Mouse (Mus musculus) MEL (cell line): ENCODE measurements around the gene Pls1. TPM values are rescaled to one million over a fixed set of nuclear protein-coding genes. Genes with fewer than 3 reads are reported as not detected.

Experiments
- DNase-seq: peaks from one replicate; pipeline ENCODE4 v3.0.0; 2011; ENCODE audit warnings: low read depth, low spot score
- H3K27ac ChIP-seq: 2 replicates; pipeline ENCODE4 v1.5.1; 2012; ENCODE audit warnings: low read depth, mild to moderate bottlenecking, control low read depth, low read length, moderate library complexity; ENCODE audit not compliant: control insufficient read depth
- H3K27me3 ChIP-seq, 2 experiments: fragments of 150-350 bp in 1 of 2; sonication (generic) in 1 of 2; 2 replicates each; pipeline ENCODE4 v1.6.1; 2012; ENCODE audit warnings: low read length in 2 of 2, mild to moderate bottlenecking in 2 of 2, improper control_type of control experiment in 1 of 2, moderate library complexity in 1 of 2; ENCODE audit not compliant: insufficient read depth in 2 of 2, control insufficient read depth in 1 of 2
- H3K36me3 ChIP-seq, 2 experiments: 2 replicates each; pipeline ENCODE4 v1.6.1; 2012 to 2014; ENCODE audit warnings: low read length in 2 of 2, improper control_type of control experiment in 1 of 2, inconsistent platforms in 1 of 2, mild to moderate bottlenecking in 1 of 2; ENCODE audit not compliant: insufficient read depth in 2 of 2, control insufficient read depth in 1 of 2
- H3K4me1 ChIP-seq, 2 experiments: fragments of 150-350 bp in 1 of 2; sonication (generic) in 1 of 2; 2 replicates each; pipeline ENCODE4 v1.6.1; 2012; ENCODE audit warnings: low read length in 2 of 2, improper control_type of control experiment in 1 of 2, mild to moderate bottlenecking in 1 of 2; ENCODE audit not compliant: insufficient read depth in 2 of 2, control insufficient read depth in 1 of 2
- H3K4me3 ChIP-seq, 2 experiments: fragments of 150-350 bp in 1 of 2; sonication (generic) in 1 of 2; 2 replicates each; pipeline ENCODE4 v1.5.1; 2012; ENCODE audit warnings: low read depth in 2 of 2, low read length in 2 of 2, mild to moderate bottlenecking in 2 of 2, moderate library complexity in 2 of 2, control low read depth in 1 of 2, improper control_type of control experiment in 1 of 2; ENCODE audit not compliant: control insufficient read depth in 1 of 2, insufficient read depth in 1 of 2
- H3K79me2 ChIP-seq: 2 replicates; pipeline ENCODE4 v1.6.1; 2012; ENCODE audit warnings: mild to moderate bottlenecking, low read length, moderate library complexity; ENCODE audit not compliant: control insufficient read depth, poor library complexity, insufficient read depth
- H3K9ac ChIP-seq: 2 replicates; pipeline ENCODE4 v1.6.1; 2012; ENCODE audit warnings: low read depth, mild to moderate bottlenecking, control low read depth, low read length, moderate library complexity; ENCODE audit not compliant: control insufficient read depth, poor library complexity, severe bottlenecking
- H3K9me3 ChIP-seq: fragments of 150-350 bp; sonication (generic); replicated peaks from 2 replicates; pipeline ENCODE4 v1.6.1; 2012; ENCODE audit warnings: mild to moderate bottlenecking, low read length, improper control_type of control experiment, moderate library complexity; ENCODE audit not compliant: insufficient read depth
- CHD2 ChIP-seq: IDR thresholded peaks from 2 replicates; pipeline ENCODE4 v1.6.1; 2011; ENCODE audit warnings: low read length, improper control_type of control experiment
- CTCF ChIP-seq, 3 experiments: IDR thresholded peaks in 2 of 3; conservative IDR thresholded peaks in 1 of 3; 2 replicates each; pipeline ENCODE4 v1.5.1; 2011 to 2012; ENCODE audit warnings: low read length in 3 of 3, low read depth in 2 of 3, mild to moderate bottlenecking in 2 of 3, improper control_type of control experiment in 1 of 3, inconsistent platforms in 1 of 3, mixed read lengths in 1 of 3, moderate library complexity in 1 of 3; ENCODE audit not compliant: control insufficient read depth in 1 of 3, insufficient read depth in 1 of 3, poor library complexity in 1 of 3, severe bottlenecking in 1 of 3
- ELF1 ChIP-seq: IDR thresholded peaks from 2 replicates; pipeline ENCODE4 v1.6.1; 2014; ENCODE audit warnings: low read depth, mild to moderate bottlenecking, inconsistent platforms, low read length, improper control_type of control experiment, moderate library complexity
- ETS1 ChIP-seq: IDR thresholded peaks from 2 replicates; pipeline ENCODE4 v1.6.1; 2012; ENCODE audit warnings: low read depth, mild to moderate bottlenecking, inconsistent platforms, low read length, improper control_type of control experiment, moderate library complexity
- GATA1 ChIP-seq: IDR thresholded peaks from 2 replicates; pipeline ENCODE4 v1.6.1; 2011; ENCODE audit warnings: low read depth, low read length, improper control_type of control experiment
- MAX ChIP-seq: IDR thresholded peaks from 2 replicates; pipeline ENCODE4 v1.6.1; 2011; ENCODE audit warnings: low read length, improper control_type of control experiment
- MAZ ChIP-seq: IDR thresholded peaks from 2 replicates; pipeline ENCODE4 v1.6.1; 2012; ENCODE audit warnings: low read depth, mild to moderate bottlenecking, inconsistent platforms, low read length, improper control_type of control experiment
- MEF2A ChIP-seq: IDR thresholded peaks from 2 replicates; pipeline ENCODE4 v1.6.1; 2014; ENCODE audit warnings: low read depth, mild to moderate bottlenecking, inconsistent platforms, low read length, improper control_type of control experiment; ENCODE audit not compliant: poor library complexity, insufficient replicate concordance, severe bottlenecking; ENCODE audit errors: extremely low read depth
- MXI1 ChIP-seq: IDR thresholded peaks from 2 replicates; pipeline ENCODE4 v1.6.1; 2011; ENCODE audit warnings: mild to moderate bottlenecking, low read depth, low read length, improper control_type of control experiment
- MYC ChIP-seq: IDR thresholded peaks from 2 replicates; pipeline ENCODE4 v1.6.1; 2011; ENCODE audit warnings: low read depth, mild to moderate bottlenecking, low read length, improper control_type of control experiment, moderate library complexity
- NRF1 ChIP-seq: IDR thresholded peaks from 2 replicates; pipeline ENCODE4 v1.6.1; 2014; ENCODE audit warnings: low read depth, mild to moderate bottlenecking, inconsistent platforms, low read length, improper control_type of control experiment, moderate library complexity; ENCODE audit not compliant: poor library complexity, insufficient read depth, severe bottlenecking
- RAD21 ChIP-seq: IDR thresholded peaks from 2 replicates; pipeline ENCODE4 v1.6.1; 2011; ENCODE audit warnings: mild to moderate bottlenecking, low read depth, low read length, improper control_type of control experiment
- SIN3A ChIP-seq: IDR thresholded peaks from 2 replicates; pipeline ENCODE4 v1.6.1; 2012; ENCODE audit warnings: low read length, improper control_type of control experiment, inconsistent platforms
- TBP ChIP-seq: IDR thresholded peaks from 2 replicates; pipeline ENCODE4 v1.8.0; 2011; ENCODE audit warnings: low read depth, low read length, improper control_type of control experiment
- USF2 ChIP-seq, 2 experiments: IDR thresholded peaks; 2 replicates each; pipeline ENCODE4 v1.6.1; 2011 to 2012; ENCODE audit warnings: improper control_type of control experiment in 2 of 2, low read length in 2 of 2, borderline replicate concordance in 1 of 2, inconsistent platforms in 1 of 2, low read depth in 1 of 2, mild to moderate bottlenecking in 1 of 2; ENCODE audit not compliant: insufficient read depth in 1 of 2
- polyA plus RNA-seq, 2 experiments: library from polyadenylated mRNA; stranded (reverse) in 1 of 2; unstranded in 1 of 2; fragments of >175 nt in 1 of 2; fragments of >200 nt in 1 of 2; gene quantifications; 2 replicates each; pipeline versions ENCODE4 v1.2.1 to v1.2.4; 2012; ENCODE audit warnings: low replicate concordance in 2 of 2, low read depth in 1 of 2; ENCODE audit not compliant: insufficient read length in 2 of 2, insufficient read depth in 1 of 2, missing spikeins in 1 of 2
- total RNA-seq: library from RNA; depleted of rRNA; stranded (reverse); fragments of 300-350 nt; gene quantifications from 2 replicates; pipeline ENCODE4 v1.2.3, GENCODE M21; 2012

Pls1 gene
- total and polyA plus RNA-seq, 3 experiments: 0.04 TPM; not detected in 2

GRCm38 (mm10) chr9:95796323-95796722 is 48.8 kb downstream of the Pls1 start:
- Histone ChIP-seq H3K9ac (no peak overlapping the region), H3K4me3 (no peak overlapping the region), H3K36me3 (no peaks in the 10 kb centered on the region), H3K27ac (no peak overlapping the region), H3K9me3 (no peaks in the 10 kb centered on the region), H3K79me2 (no peaks in the 10 kb centered on the region), H3K27me3 (peaks cover 0 to 4% of the 10 kb centered on the region in 2 experiments; a peak in 2 of 4 replicates), H3K4me1 (no peaks in the 10 kb centered on the region)
- TF ChIP-seq ELF1 (no peak), CTCF (IDR thresholded peaks at IDR 0.05 in 2 of 3, conservative IDR thresholded peaks at IDR 0.05 in 1 of 3; ENCODE audit: control insufficient read depth in 1 of 3, insufficient read depth in 1 of 3, low read depth in 2 of 3, low read length in 3 of 3, poor library complexity in 1 of 3, severe bottlenecking in 1 of 3) (peak in 1 of 3 experiments; percentile 25; a peak in 1 of 6 replicates), RAD21 (no peak; the same call in 1 of the 2 replicates)
- DNase-seq: peak; percentile 17

DNA sequence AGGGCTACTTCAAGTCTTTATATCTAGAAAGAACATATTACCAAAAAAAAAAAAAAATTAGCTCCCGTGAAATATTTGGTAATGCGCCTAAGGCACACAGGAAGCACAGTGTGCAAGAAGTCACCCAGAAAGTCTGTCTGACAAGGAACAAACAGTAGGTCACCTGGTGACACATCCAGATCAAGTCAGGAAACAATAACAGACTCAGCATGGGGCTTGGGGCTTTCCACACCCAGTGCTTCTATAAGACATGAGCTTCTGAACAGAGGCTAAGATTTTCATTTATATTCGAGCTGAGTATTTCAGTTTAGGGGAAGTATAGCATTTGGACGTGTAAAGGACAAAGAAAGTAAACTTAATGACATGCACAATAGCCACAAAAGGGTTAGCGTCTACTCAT is 49.3 kb downstream of the Pls1 start:
- H3K9me3 ChIP-seq: no peaks in the 10 kb centered on the region
- DNase-seq: no peak
- H3K27ac ChIP-seq: no peak overlapping the region
- no peak overlapping the region for H3K9ac ChIP-seq
- no peaks in the 10 kb centered on the region for H3K79me2 ChIP-seq
- H3K27me3 ChIP-seq: peaks cover 0 to 4% of the 10 kb centered on the region in 2 experiments; a peak in 2 of 4 replicates
- H3K4me1 ChIP-seq: no peaks in the 10 kb centered on the region
- no peak for TF ChIP-seq ETS1
- H3K36me3 ChIP-seq: no peaks in the 10 kb centered on the region
- H3K4me3 ChIP-seq: no peak overlapping the region

DNA sequence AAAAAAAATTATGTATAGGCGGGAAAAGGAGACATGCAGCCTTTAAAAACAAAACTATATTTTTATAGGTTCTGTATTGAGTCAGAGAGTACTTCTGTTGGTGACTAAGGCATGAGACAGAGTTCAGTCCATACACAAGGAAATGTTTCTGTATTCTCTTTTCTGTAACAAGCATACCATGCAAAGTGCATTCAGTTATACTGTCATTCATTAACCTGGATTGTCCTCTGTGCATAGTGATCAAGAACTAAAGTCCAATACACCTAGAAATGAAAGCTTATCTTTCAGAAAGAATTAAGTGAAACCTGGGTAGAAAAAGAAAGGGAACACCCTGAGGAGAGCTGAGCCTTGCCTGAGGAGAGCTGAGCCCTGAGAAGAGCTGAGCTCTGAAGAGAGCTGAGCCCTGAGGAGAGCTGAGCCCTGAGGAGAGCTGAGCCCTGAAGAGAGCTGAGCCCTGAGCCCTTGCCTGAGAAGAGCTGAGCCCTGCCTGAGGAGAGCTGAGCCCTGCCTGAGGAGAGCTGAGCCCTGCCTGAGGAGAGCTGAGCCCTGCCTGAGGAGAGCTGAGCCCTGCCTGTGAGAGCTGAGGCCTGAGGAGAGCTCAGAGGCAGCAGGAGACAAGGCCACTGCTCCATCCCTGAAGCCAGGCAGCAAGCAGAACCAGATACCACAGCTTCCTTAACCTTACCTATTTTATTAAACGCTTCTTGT is 49.9 kb downstream of the Pls1 start:
- Histone ChIP-seq H3K4me1 (no peaks in the 10 kb centered on the region), H3K9me3 (no peaks in the 10 kb centered on the region), H3K9ac (no peak overlapping the region), H3K36me3 (no peaks in the 10 kb centered on the region), H3K4me3 (no peak overlapping the region), H3K27ac (no peak overlapping the region)
- no peak for DNase-seq
- no peak for TF ChIP-seq MAX
- TF ChIP-seq TBP: no peak
- TF ChIP-seq RAD21: no peak
- TF ChIP-seq MYC: no peak
- TF ChIP-seq SIN3A: no peak
- no peak for TF ChIP-seq ETS1
- no peak for TF ChIP-seq MEF2A
- TF ChIP-seq NRF1: no peak
- no peak for TF ChIP-seq USF2 (IDR thresholded peaks at IDR 0.05; ENCODE audit: borderline replicate concordance in 1 of 2, insufficient read depth in 1 of 2, low read depth in 1 of 2, low read length in 2 of 2)
- TF ChIP-seq GATA1: no peak
- TF ChIP-seq CHD2: no peak
- no peak for TF ChIP-seq MAZ
- no peak for TF ChIP-seq MXI1
- TF ChIP-seq, all 39 proteins: peak for 0
- Histone ChIP-seq H3K27me3 (peaks cover 0 to 4% of the 10 kb centered on the region in 2 experiments; a peak in 2 of 4 replicates), H3K79me2 (no peaks in the 10 kb centered on the region)
